Mouse (Mus musculus): Measurements from ENCODE around the gene Sh3kbp1. TPM values are rescaled to one million over a fixed set of nuclear protein-coding genes. Genes with fewer than 3 reads are reported as not detected.
A peak's percentile ranks its signal among the peaks of the same experiment; 100 is the strongest.

The Sh3kbp1 gene
- polyA plus RNA-seq, 1 experiment from 2014 or later, result 31.4 TPM

DNA sequence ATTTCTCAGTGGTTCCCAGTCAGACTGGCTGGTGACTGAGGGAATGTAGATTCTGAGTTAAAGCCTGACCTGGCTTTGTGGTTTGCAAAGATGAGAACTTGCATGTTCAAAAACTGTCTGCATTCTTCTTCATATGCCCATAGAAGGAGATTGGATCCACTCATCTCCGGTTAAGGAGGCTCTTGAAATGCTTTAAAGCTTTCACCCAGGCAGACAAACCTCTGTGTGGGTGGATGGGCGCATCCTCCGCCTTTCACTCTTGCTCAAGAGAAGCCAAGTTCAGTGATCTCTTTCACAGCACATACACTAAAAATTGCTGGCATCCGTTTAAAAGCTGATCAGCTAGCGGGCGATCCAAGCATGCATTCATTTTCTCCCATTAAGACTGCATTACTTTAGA lies 182.4 kb downstream of the Sh3kbp1 start:
- Histone ChIP-seq H3K36me3 (ENCODE audit: control insufficient read depth, insufficient read depth, low read length) (no peaks in the 10 kb centered on the region), H3K9me3 (ENCODE audit: control insufficient read depth, low read length) (no peaks in the 10 kb centered on the region), H3K4me1 (replicated peaks; ENCODE audit: control insufficient read depth, insufficient read depth, low read length) (no peaks in the 10 kb centered on the region), H3K9ac (ENCODE audit: low read depth, low read length) (no peak overlapping the region), H3K27ac (ENCODE audit: low read depth, low read length) (no peak overlapping the region), H3K4me3 (ENCODE audit: low read depth, low read length) (no peak overlapping the region), H3K27me3 (ENCODE audit: control insufficient read depth, insufficient read depth, low read length) (no peaks in the 10 kb centered on the region; the same call in 1 of the 2 replicates), H3K4me2 (replicated peaks; ENCODE audit: low read depth, low read length) (no peak overlapping the region)
- no peak for ATAC-seq (ENCODE audit: low FRiP score)
- no peak for DNase-seq (ENCODE audit: low spot score)
- 85% methylated on average over 6 of the region's 6 CpGs for WGBS

DNA sequence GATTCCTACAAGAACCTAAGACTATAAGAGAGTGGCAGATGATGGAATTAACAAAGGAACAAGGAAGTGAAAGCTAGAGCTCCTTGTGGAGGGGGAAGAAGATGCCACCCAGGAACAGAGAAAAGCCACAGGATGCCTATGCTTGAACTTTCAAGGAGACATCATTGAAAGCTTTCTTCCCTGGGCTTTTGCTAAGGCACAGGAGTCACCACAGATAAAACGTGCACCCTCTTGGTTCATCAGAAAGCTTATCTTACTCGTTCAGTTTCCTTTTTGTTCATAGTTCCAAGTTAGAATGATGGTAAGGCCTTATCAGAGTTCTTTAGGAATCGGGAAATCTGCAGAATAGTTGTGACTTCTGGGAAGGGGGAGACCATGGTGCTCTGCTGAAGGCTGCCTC lies 183.4 kb downstream of the Sh3kbp1 start:
- ATAC-seq (ENCODE audit: low FRiP score), result no peak
- H3K4me1 ChIP-seq (replicated peaks; ENCODE audit: control insufficient read depth, insufficient read depth, low read length), result no peaks in the 10 kb centered on the region
- DNase-seq (ENCODE audit: low spot score), result no peak
- H3K4me3 ChIP-seq (ENCODE audit: low read depth, low read length), result no peak overlapping the region
- 83% methylated on average over 3 of the region's 3 CpGs for WGBS
- H3K27ac ChIP-seq (ENCODE audit: low read depth, low read length), result no peak overlapping the region
- 0 out of 2 replicates have a peak, but pooled peaks cover 1% of the 10 kb centered on the region for H3K27me3 ChIP-seq (ENCODE audit: control insufficient read depth, insufficient read depth, low read length)
- no peak overlapping the region for H3K4me2 ChIP-seq (replicated peaks; ENCODE audit: low read depth, low read length)
- H3K9ac ChIP-seq (ENCODE audit: low read depth, low read length), result no peak overlapping the region
- H3K9me3 ChIP-seq (ENCODE audit: control insufficient read depth, low read length), result no peaks in the 10 kb centered on the region
- no peaks in the 10 kb centered on the region for H3K36me3 ChIP-seq (ENCODE audit: control insufficient read depth, insufficient read depth, low read length)

DNA sequence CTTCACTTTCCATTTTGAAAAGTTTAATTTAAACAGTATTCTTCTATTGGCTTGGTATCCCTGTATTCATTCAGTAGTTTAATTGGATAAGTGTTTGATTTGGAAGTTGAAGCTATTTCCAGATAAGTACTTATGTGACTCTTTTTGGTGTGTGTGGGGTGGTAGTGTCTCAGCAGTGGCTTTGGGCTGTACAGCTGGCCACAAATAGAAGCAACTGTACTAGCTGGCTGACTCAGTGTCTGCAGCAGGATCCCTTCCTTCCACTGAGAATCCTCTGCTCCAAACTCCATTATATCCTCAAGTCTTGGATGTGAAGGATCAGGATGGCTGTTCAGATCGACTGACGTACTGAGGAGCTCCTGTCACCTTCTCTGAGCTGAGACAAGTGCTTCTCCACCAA lies 190.4 kb downstream of the Sh3kbp1 start:
- WGBS, result 87% methylated on average over 2 of the region's 2 CpGs
- H3K4me2 ChIP-seq (replicated peaks; ENCODE audit: low read depth, low read length), result no peak overlapping the region
- H3K4me1 ChIP-seq (replicated peaks; ENCODE audit: control insufficient read depth, insufficient read depth, low read length), result no peaks in the 10 kb centered on the region
- H3K4me3 ChIP-seq (ENCODE audit: low read depth, low read length), result no peak overlapping the region
- H3K9me3 ChIP-seq (ENCODE audit: control insufficient read depth, low read length), result no peaks in the 10 kb centered on the region
- peaks cover 6% of the 10 kb centered on the region; the same call in 1 of the 2 replicates for H3K27me3 ChIP-seq (ENCODE audit: control insufficient read depth, insufficient read depth, low read length)
- DNase-seq (ENCODE audit: low spot score) (no peak), ATAC-seq (ENCODE audit: low FRiP score) (no peak)
- H3K27ac ChIP-seq (ENCODE audit: low read depth, low read length), result no peak overlapping the region
- H3K9ac ChIP-seq (ENCODE audit: low read depth, low read length), result no peak overlapping the region
- H3K36me3 ChIP-seq (ENCODE audit: control insufficient read depth, insufficient read depth, low read length), result no peaks in the 10 kb centered on the region

DNA sequence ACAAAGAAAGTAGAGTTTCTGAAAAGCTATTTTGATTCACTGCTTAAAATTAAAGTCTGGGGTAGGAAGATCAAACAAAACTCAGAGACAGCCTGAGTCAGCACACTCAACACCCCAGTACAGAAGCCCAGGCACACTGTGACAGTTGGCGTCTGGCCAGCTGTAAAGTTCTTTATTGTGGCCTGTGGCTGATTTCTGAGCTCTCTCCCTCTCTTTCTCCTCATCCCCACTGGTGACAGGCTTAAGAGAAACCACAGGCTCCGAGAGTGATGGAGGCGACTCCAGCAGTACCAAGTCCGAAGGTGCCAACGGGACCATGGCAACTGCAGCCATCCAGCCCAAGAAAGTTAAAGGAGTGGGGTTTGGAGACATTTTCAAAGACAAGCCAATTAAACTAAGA lies 201.1 kb downstream of the Sh3kbp1 start:
- Histone ChIP-seq H3K4me3 (ENCODE audit: low read depth, low read length) (no peak overlapping the region), H3K27me3 (ENCODE audit: control insufficient read depth, insufficient read depth, low read length) (no peaks in the 10 kb centered on the region), H3K9me3 (ENCODE audit: control insufficient read depth, low read length) (no peaks in the 10 kb centered on the region), H3K9ac (ENCODE audit: low read depth, low read length) (no peak overlapping the region), H3K36me3 (ENCODE audit: control insufficient read depth, insufficient read depth, low read length) (no peaks in the 10 kb centered on the region), H3K4me2 (replicated peaks; ENCODE audit: low read depth, low read length) (no peak overlapping the region), H3K27ac (ENCODE audit: low read depth, low read length) (no peak overlapping the region), H3K4me1 (replicated peaks; ENCODE audit: control insufficient read depth, insufficient read depth, low read length) (no peaks in the 10 kb centered on the region)
- ATAC-seq (ENCODE audit: low FRiP score) (no peak), DNase-seq (ENCODE audit: low spot score) (no peak)
- 87% methylated on average over 5 of the region's 5 CpGs for WGBS

DNA sequence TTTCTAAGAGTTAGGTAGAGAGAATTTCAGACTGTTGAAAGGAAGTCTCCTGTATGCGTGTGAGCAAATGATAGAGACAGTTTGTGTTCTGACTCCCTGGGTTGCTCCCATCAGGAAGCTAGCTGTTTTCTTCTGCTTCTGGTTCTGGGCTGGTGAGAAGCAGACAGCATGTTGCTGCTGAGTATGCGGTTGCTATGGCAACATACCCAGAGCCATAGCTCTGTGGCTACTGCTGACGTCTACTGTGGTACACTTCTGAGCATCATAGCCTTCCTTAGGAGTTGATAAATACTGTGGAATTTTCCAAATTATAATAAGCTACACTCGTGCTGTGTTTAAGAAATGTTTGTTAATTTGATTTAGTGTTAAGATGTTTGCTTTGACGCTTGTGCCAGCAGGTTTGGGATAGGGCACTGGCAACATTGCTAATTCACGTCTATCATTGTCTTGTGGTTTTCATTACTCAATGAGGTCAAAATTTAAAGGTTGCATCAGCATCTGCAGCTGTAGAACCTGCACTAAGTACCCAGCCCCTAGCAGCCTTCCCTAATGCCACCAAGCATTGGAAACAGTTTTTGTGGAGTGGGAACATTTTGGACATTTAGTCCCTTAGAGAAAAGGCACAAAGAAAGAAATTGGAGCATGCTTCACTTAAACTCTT lies 202.2 kb downstream of the Sh3kbp1 start:
- Histone ChIP-seq H3K27me3 (ENCODE audit: control insufficient read depth, insufficient read depth, low read length) (no peaks in the 10 kb centered on the region), H3K36me3 (ENCODE audit: control insufficient read depth, insufficient read depth, low read length) (no peaks in the 10 kb centered on the region), H3K9me3 (ENCODE audit: control insufficient read depth, low read length) (no peaks in the 10 kb centered on the region), H3K4me1 (replicated peaks; ENCODE audit: control insufficient read depth, insufficient read depth, low read length) (no peaks in the 10 kb centered on the region), H3K9ac (ENCODE audit: low read depth, low read length) (no peak overlapping the region), H3K4me2 (replicated peaks; ENCODE audit: low read depth, low read length) (no peak overlapping the region), H3K27ac (ENCODE audit: low read depth, low read length) (no peak overlapping the region), H3K4me3 (ENCODE audit: low read depth, low read length) (no peak overlapping the region)
- 56% methylated on average over 6 of the region's 6 CpGs for WGBS
- ATAC-seq (ENCODE audit: low FRiP score), result no peak
- peak; percentile 31 for DNase-seq (ENCODE audit: low spot score)

DNA sequence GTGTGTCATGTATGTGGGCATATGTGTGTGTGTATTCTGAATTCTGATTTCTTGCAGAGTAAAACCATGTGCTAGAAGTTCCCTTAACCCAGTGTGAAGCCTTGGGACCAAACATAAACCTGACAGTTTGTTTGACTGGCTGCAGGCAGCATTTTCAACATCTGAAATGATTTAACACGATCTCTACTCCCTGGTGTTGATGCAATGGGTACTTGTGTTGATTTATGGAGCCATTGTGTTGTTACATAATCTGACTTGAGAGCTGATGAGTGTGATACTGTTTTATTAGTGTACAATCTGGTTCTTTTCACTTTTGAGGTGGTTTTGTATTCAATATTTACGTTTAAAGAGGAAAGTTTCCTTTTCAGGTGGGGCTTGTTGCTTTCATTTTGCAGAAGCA lies 204.1 kb downstream of the Sh3kbp1 start:
- H3K9ac ChIP-seq (ENCODE audit: low read depth, low read length), result no peak overlapping the region
- no peaks in the 10 kb centered on the region for H3K4me1 ChIP-seq (replicated peaks; ENCODE audit: control insufficient read depth, insufficient read depth, low read length)
- DNase-seq (ENCODE audit: low spot score) (no peak), ATAC-seq (ENCODE audit: low FRiP score) (no peak)
- H3K4me3 ChIP-seq (ENCODE audit: low read depth, low read length), result no peak overlapping the region
- WGBS, result 85% methylated on average over 2 of the region's 2 CpGs
- no peaks in the 10 kb centered on the region for H3K36me3 ChIP-seq (ENCODE audit: control insufficient read depth, insufficient read depth, low read length)
- no peak overlapping the region for H3K4me2 ChIP-seq (replicated peaks; ENCODE audit: low read depth, low read length)
- H3K27me3 ChIP-seq (ENCODE audit: control insufficient read depth, insufficient read depth, low read length), result no peaks in the 10 kb centered on the region; the same call in 1 of the 2 replicates
- H3K9me3 ChIP-seq (ENCODE audit: control insufficient read depth, low read length), result no peaks in the 10 kb centered on the region
- H3K27ac ChIP-seq (ENCODE audit: low read depth, low read length), result no peak overlapping the region

DNA sequence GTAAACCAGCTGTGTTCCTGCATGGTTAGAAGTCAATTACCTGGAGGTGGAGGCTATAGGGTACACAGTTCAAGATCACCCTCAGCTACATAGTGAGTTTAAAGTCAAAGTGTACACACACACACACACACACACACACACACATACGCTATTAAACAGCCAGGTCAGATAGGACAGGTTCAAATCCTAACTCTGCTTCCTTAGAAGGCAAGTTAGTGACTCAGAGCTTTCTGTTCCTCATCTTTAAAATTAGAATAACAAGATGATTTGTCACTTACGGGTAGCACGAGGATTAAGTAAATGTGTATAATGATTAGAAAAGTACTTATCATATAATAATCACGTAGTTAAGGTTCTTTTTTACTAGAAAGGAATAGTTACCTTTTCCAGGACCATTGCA lies 208.2 kb downstream of the Sh3kbp1 start:
- H3K9me3 ChIP-seq (ENCODE audit: control insufficient read depth, low read length), result no peaks in the 10 kb centered on the region
- no peak for DNase-seq (ENCODE audit: low spot score)
- no peaks in the 10 kb centered on the region; the same call in 1 of the 2 replicates for H3K27me3 ChIP-seq (ENCODE audit: control insufficient read depth, insufficient read depth, low read length)
- WGBS, result 81% methylated on average over 4 of the region's 4 CpGs
- H3K4me3 ChIP-seq (ENCODE audit: low read depth, low read length), result no peak overlapping the region
- H3K27ac ChIP-seq (ENCODE audit: low read depth, low read length), result no peak overlapping the region
- H3K36me3 ChIP-seq (ENCODE audit: control insufficient read depth, insufficient read depth, low read length), result no peaks in the 10 kb centered on the region
- H3K4me2 ChIP-seq (replicated peaks; ENCODE audit: low read depth, low read length), result no peak overlapping the region
- no peaks in the 10 kb centered on the region for H3K4me1 ChIP-seq (replicated peaks; ENCODE audit: control insufficient read depth, insufficient read depth, low read length)
- H3K9ac ChIP-seq (ENCODE audit: low read depth, low read length), result no peak overlapping the region
- no peak for ATAC-seq (ENCODE audit: low FRiP score)

DNA sequence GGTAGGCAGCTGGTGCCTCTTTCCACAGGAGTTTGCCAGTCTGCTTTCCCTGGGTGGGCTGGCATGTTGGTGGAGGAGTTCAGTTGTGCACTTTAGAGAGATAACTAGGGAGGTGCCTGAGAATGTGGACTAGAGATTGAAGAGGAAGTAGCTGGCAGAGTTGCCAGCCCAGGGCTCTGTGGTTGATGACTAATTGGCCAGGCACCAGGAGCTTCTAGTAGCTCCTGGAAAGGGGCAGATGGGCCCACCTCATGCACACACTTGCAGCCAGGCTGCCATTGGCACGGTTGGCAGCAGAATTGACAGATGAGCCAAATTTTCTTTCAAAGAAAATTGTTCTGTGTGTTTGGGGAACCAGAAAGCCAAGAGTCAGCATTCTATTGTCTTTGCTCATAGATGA lies 210.3 kb downstream of the Sh3kbp1 start:
- Histone ChIP-seq H3K4me3 (ENCODE audit: low read depth, low read length) (no peak overlapping the region), H3K9me3 (ENCODE audit: control insufficient read depth, low read length) (no peaks in the 10 kb centered on the region), H3K36me3 (ENCODE audit: control insufficient read depth, insufficient read depth, low read length) (no peaks in the 10 kb centered on the region), H3K27me3 (ENCODE audit: control insufficient read depth, insufficient read depth, low read length) (no peaks in the 10 kb centered on the region; the same call in 1 of the 2 replicates), H3K27ac (ENCODE audit: low read depth, low read length) (no peak overlapping the region), H3K4me2 (replicated peaks; ENCODE audit: low read depth, low read length) (no peak overlapping the region), H3K9ac (ENCODE audit: low read depth, low read length) (no peak overlapping the region), H3K4me1 (replicated peaks; ENCODE audit: control insufficient read depth, insufficient read depth, low read length) (no peaks in the 10 kb centered on the region)
- 70% methylated on average over 1 of the region's 1 CpGs for WGBS
- DNase-seq (ENCODE audit: low spot score) (no peak), ATAC-seq (ENCODE audit: low FRiP score) (no peak)

DNA sequence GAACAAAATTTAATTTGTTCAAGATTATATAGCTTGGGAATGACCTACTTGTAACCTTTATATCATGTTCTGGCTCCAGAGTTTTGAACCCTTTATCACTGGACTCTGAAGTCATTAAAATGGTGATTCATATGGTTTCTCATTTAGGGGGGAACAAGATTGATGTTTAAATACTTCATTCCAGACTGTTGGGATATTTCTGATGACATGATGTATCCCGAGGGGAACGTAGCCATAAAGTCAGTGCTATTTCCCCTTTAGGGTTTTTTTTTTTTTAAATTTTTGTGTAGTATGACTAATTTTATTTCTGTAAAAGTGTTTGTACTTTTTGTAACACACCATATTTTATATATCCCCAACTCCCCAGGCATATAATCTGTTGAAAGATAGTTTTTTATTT lies 212.7 kb downstream of the Sh3kbp1 start:
- no peak for ATAC-seq (ENCODE audit: low FRiP score)

More for the DNA sequence above, 212.7 kb downstream of the Sh3kbp1 start:
- Histone ChIP-seq H3K4me1 (replicated peaks; ENCODE audit: control insufficient read depth, insufficient read depth, low read length) (no peaks in the 10 kb centered on the region), H3K9ac (ENCODE audit: low read depth, low read length) (no peak overlapping the region), H3K9me3 (ENCODE audit: control insufficient read depth, low read length) (no peaks in the 10 kb centered on the region), H3K27ac (ENCODE audit: low read depth, low read length) (no peak overlapping the region), H3K27me3 (ENCODE audit: control insufficient read depth, insufficient read depth, low read length) (no peaks in the 10 kb centered on the region; the same call in 1 of the 2 replicates), H3K4me2 (replicated peaks; ENCODE audit: low read depth, low read length) (no peak overlapping the region), H3K4me3 (ENCODE audit: low read depth, low read length) (no peak overlapping the region), H3K36me3 (ENCODE audit: control insufficient read depth, insufficient read depth, low read length) (no peaks in the 10 kb centered on the region)
- no peak for DNase-seq (ENCODE audit: low spot score)
- 90% methylated on average over 2 of the region's 2 CpGs for WGBS

All from hindbrain, embryonic 11.5 days (tissue).